Mouse (Mus musculus) testis, postnatal 14 days (tissue): ENCODE measurements at regions not wholly inside any gene's neighbourhood (a gene's known extent, or its start where the extent isn't known, plus 50 kb on each side); places are given as distances from the start of the nearest gene placed in this dataset.
A peak's percentile ranks its signal among the peaks of the same experiment; 100 is the strongest.

ENCODE experiments used
- DNase-seq: peaks from one replicate; pipeline ENCODE4 v3.0.0; 2021; ENCODE audit warnings: low spot score

DNA sequence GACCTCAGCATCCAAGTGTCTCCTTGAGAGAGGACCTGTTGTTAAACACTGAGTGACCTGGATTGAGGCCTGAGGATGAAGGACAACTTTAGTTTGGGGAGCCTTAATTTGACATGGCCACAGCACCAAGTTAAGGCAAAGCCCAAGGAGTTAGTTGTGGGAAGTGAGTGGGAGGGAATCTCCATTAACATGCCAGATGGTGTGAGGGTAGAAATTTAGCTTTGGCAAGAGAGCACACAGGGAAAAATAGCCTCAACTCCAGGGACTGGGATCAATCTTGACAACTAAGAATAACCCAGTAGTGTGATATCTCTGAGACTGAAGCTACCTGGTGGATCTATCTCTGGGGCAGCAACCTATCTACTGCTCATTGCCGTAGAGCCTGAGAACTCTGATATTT is 105.4 kb downstream of the Ahr start:
- DNase-seq, result no peak

GRCm38 (mm10) chr12:35419206-35419605 is 115.6 kb downstream of the Ahr start:
- DNase-seq, result no peak

DNA sequence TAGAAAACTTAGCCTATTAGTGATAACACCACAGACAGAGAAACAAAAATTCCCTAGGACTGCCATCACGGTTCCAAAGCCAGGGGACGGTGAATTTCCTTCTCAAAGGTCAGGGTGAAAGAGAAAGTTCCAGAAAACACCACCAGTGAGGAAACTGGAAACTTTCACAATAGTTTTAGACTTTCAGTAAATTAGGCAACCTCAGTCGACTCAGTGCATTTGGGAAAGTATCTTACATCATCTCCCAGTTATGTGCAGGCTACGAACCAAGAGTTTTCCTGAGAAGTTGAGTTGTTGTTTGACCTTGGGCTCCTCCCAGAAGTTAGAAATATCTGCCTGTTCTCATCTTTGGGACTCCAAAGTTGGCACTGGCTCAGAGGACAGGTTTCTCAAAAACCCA is 116.9 kb downstream of the Ahr start:
- DNase-seq, result peak; percentile 4

- no peak for DNase-seq
These were observed 118.3 kb downstream of the Ahr start for GRCm38 (mm10) chr12:35416583-35416982.

GRCm38 (mm10) chr12:35412715-35413114 is 122.1 kb downstream of the Ahr start:
- DNase-seq, result no peak

DNA sequence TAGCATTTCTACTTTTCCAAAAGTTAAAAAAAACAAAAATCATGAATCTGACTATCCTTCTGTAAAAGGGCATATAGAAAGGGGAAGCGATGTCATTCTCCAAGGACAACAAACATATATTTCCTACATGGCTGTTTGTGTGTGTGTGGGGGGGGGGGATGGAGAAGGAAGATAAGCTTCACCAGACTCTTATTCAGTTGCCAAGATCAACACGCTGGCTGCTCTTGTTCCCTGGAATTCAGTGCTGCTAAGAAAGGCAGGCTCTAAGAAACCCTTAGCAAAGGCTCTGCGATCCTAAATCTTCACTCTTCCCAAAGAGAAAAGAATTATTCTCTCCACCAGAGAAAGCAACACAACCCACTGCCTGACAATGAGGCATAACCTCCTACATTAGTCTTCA is 126.4 kb downstream of the Ahr start:
- no peak for DNase-seq

GRCm38 (mm10) chr12:35408044-35408443 is 126.8 kb downstream of the Ahr start:
- DNase-seq, result no peak

- no peak for DNase-seq
These were observed 133.0 kb downstream of the Ahr start for GRCm38 (mm10) chr12:35401853-35402252.

- no peak for DNase-seq
These were observed 133.6 kb downstream of the Ahr start for GRCm38 (mm10) chr12:35401219-35401618.

DNA sequence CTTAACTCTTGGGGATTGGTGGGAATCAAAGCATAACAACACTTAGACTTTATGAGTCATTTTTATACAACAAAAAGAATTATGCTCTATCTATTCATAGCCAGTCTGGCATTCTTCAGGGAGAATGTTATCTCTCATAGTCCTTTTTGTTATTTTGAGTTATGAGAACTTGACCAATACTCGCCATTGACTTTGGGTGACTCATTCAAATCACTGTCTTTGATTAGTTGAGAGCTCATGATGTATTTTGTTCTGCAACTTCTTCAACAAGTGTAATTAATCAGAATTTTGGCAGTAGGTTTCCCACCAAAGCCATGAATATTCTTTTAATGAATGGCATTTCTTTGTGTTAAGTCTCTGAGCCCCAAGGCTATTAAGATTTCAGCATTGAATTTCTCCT is 139.6 kb downstream of the Ahr start:
- no peak for DNase-seq

DNA sequence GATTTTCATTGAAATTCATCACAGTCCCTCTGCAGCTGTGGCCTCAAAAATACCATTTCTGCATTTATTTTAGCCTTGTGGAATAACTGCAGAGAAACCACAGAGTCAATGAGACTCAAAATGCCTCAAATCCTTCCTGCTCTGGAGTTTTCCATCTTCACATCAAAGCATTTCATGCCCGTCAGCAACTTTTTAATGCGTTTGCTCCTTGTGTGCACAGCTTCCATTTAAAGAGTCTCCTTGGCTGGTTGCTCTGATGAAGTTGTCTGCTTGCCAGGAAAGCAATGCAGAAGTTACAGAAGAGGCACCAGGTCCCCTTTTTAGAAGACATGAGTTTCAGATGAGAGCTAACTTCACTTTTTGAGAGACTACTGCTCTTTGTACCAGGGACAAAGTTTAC is 142.7 kb downstream of the Ahr start:
- no peak for DNase-seq

DNA sequence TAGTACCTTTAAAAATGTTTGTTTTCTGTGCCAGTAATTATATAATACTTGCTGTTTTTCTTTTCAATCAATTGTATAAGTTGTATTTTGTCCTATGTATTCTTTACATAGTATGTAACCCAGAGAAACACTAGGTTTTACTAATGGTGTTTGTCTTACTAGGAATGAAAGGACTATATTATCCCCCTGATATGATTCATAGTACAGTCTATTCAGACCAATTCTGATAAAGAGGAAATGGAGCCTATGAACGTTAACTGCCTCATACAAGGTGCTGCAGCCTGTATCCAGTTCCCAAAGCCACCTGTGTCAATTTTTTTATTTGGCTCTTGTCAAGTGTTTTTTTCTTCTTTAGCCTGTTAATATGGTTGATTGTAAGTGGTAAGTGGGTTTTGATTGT is 144.6 kb downstream of the Ahr start:
- DNase-seq, result no peak

GRCm38 (mm10) chr12:35389839-35390238 is 145.0 kb downstream of the Ahr start:
- DNase-seq, result no peak

DNA sequence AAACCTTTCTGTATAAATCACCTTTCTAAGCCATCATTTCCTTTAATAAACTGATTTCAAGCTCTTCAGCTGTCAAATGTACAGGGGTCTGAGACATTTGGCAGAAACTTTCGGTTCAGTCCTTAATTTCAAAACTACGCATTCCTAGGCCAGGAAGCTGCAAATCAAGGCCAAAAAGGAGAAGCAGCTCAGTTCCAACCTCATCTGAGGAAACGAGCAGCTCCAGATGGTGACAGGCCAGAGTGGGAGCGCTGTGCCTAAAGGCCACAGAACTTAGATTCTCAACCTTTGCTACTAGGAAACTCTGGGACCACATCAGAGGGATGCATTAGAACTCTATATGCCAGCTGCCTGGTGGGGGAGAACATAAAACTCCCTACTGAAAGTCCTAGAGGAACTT is 150.6 kb downstream of the Ahr start:
- no peak for DNase-seq

DNA sequence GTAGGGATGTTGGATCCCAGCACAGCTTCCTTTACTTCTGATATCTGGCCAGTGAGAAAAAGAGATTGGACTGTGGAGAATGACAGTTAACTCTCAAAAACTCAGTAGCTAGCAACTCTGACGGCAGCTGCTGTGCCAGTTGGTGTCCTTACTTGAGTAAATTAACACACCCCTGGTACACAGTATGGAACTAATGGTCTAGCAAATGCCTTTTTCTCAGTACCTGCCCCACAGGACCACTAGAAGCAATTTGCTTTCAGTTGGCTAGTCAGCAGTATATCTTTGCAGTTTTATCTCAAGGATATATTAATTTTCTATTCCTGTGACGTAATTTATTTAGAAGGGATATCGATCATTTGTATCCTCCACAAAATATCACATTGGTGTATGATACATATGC is 157.6 kb downstream of the Ahr start:
- no peak for DNase-seq

- no peak for DNase-seq
These were observed 158.5 kb downstream of the Ahr start for GRCm38 (mm10) chr12:35376365-35376764.

- DNase-seq, result no peak
These were observed 176.9 kb downstream of the Ahr start for GRCm38 (mm10) chr12:35357901-35358300.

GRCm38 (mm10) chr12:35338191-35338954 is 196.5 kb downstream of the Ahr start:
- DNase-seq, result no peak

DNA sequence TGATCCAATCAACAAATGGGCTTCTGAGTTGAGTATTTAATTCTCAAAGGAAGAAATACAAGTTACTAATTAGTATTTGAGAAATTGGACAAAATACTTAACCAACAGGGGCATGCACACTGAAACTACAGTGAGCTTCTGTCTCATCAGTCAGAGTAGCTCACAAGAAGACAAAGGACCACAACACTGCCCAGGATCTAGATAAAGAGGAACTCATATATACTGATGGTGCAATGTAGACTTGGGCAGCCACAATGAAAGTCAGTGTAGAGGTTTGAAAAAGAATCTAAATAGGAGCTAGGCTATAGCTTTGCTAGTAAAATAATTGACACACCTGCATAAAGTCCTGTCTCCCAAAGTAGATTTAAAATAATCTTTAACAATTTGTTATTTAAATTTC is 198.5 kb downstream of the Ahr start:
- DNase-seq, result no peak

- DNase-seq, result no peak
These were observed 200.3 kb downstream of the Ahr start for GRCm38 (mm10) chr12:35334344-35335075.

DNA sequence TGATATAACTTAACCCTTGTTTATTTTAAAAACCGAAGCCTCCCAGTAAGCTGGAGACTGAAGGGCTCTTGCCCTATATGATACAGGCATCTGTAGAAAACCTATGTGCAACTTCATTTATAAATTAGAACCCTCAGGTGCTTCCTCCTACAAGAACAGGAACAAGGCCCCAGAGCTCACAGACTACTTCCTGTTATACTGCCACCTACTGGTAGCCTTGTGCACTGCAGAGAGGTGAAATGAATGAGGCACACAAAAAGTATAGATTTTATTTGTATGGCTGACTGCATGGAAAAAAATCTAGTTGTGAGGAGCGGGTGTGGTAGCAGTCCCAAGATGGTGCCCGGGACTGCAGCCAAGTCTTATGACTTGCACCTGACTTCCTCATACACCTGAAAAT is 203.5 kb downstream of the Ahr start:
- no peak for DNase-seq

GRCm38 (mm10) chr12:35329699-35330098 is 205.1 kb downstream of the Ahr start:
- DNase-seq, result no peak

DNA sequence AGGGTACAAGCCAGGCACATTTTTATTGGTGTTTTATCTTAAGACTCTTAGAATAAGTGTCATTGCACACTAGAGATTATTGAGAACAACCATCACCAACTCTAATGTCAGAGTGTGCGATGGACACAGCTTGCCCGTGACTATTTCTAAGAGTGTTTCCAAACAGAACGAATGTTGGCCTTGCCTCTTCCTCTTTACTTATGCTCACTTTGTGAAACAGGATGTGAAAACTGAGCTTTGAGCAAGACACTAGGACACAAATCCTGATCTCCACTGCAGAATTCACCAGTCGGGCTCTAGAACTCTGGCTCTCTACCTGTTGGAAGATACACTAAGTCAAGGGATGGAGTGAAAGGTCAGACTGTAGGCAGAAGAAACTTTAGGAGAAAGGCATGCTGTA is 215.3 kb downstream of the Ahr start:
- no peak for DNase-seq

GRCm38 (mm10) chr12:35317046-35317445 is 217.8 kb downstream of the Ahr start:
- no peak for DNase-seq
